Mouse (Mus musculus): ENCODE measurements around the gene Larp4.
"Not testable (repeated sequence)": the region's sequence is repeated elsewhere in the genome, so short reads cannot be mapped to it uniquely, and the experiment has no call there.

Gene Larp4

DNA sequence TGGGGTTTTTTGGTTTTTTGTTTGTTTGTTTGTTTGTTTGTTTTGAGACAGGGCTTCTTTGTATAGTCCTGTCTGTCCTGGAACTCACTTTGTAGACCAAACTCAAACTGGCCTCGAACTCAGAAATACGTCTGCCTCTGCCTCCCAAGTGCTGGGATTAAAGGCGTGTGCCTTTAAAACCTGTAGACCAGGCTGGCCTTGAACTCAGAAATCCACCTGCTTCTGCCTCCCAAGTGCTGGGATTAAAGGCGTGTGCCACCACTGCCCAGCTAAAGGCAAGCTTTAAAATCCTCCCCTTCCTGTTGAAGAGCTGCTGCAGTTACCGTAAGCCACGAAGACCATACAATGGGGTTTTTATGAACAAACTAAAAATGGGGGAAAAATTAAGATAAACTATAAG lies at the start of gene Larp4:
Gene Larp4, plus strand, starts transcription at position 301 of the 400 bp plus-strand sequence.
- not testable (repeated sequence) for DNase-seq (ENCODE audit: low read depth, low spot score)

DNA sequence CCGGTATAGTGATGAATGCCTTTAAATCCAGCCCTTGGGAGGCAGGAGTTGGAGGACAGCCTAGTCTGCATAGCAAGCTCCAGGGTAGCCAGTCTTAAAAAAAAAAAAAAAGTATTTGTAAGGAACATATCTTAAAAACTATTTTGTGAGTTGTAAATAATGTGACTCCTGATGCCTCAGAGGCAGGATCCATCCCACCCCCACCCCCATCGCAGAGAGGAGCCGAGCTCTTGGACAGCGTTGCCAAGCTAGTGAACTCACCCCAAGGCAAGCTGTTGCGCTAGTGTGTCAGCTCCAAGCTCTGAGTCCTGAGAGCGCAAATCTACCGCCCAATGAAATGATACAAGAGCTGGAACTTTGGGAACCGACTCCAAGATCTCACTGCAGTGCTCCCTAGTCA lies 38.6 kb upstream of the Larp4 start:
- DNase-seq (ENCODE audit: low read depth, low spot score): no peak

GRCm38 (mm10) chr15:99934501-99934900 lies 35.4 kb upstream of the Larp4 start:
- no peak for DNase-seq (ENCODE audit: low read depth, low spot score)

GRCm38 (mm10) chr15:99936659-99937058 lies 33.2 kb upstream of the Larp4 start:
- no peak for DNase-seq (ENCODE audit: low read depth, low spot score)

DNA sequence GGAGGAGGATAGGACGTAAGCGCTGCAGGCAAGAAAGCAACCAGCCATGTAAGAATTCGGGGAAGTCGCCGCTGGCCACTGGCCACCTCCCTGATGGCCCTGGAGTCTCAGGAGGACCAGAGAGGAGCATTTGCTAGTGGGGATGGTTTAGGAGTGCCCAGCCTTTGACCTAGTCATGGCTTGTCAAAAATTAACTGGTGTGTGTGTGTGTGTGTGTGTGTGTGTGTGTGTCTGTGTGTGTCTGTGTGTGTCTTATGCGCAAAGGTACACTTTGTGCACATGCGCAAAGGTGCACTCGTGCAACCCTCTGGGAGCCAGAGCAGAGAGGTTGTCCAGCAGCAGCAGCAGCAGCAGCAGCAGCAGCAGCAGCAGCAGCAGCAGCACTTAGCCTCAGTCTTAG lies 32.0 kb upstream of the Larp4 start:
- no peak for DNase-seq (ENCODE audit: low read depth, low spot score)

DNA sequence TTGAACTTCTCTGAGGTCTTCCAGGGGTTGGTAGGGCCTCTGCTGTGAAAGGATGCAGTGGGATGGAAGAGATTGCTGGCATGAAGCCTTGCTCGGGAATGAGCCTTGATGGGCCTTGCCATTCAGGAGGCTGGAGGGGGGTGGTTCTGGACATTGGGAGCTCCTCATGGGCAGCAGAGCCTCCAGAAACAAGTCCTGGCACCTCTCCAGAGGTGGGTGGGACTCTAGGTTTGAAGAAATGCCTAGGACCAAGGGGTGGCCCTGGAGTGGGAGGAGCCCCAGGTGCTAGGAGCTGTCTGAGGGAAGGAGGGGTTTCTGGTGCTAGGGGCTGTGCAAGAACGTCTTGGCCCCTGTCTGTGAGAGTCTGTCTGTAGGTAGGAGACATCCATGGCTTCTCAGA lies 29.4 kb upstream of the Larp4 start:
- DNase-seq (ENCODE audit: low read depth, low spot score): no peak

DNA sequence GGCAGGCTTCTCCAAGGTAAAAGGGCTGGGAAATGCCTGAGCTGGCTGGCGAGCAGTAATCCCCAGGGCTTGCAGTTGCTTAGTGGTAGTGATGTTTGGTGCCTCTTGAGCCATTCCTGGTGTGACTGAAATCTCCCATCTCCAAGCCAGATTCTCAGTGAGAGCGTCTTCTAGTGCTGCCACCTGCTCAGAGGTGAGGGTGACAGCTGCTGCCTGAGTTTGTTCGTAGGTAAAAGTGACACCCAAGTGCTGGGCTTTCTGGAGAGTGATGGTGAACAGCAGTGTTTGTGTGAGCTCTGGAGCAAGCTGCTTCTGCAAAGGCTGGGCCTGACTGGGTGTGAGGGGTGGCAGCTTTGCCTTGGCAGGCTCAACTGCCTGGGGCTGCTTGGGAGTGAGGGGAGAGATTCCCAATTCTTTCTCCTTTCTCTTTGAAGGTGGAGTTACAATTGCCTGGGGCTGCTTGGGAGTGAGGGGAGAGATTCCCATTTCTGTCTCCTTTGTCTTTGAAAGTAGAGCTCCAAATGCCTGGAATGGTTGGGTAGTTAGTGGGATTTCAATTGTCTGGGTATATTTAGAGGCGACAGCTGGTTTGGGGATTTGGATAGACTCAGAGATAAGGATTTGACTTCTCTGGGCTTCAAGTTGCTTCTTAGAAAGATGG lies 28.8 kb upstream of the Larp4 start:
- DNase-seq (ENCODE audit: low read depth, low spot score): no peak

GRCm38 (mm10) chr15:99955324-99955723 lies 14.5 kb upstream of the Larp4 start:
- no peak for DNase-seq (ENCODE audit: low read depth, low spot score)

DNA sequence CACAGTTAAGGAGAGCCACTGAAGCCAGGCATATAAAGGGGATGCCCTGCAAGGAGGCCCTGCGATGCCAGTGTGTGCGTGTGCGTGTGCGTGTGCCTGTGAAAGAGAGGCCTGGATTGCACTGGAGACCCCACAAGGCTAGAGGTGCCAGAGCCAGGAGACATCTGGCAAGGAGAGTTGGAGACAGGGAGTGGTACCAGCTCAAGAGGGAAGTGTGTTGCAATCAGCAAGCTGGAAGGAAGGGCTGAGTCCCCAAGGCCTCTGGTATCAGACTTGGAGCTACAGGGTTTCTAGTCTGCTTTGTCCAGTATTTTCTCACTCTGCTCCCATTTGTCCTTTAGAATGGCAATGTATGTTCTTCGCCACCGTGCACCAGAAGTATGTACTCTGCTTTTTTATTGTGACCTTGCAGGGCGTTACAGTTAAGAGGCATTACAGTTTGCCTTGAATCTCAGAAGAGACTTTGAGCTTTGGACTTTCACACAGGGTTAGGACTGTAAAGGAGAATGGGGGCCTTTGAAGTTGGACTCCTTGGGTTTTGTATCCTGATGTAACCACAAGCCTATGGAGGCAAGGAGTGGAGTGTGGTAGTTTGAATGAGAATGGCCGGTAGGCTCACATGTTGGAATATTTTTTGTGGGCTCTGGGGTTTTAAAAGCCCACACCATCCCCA lies 4.6 kb upstream of the Larp4 start:
- no peak for DNase-seq (ENCODE audit: low read depth, low spot score)

DNA sequence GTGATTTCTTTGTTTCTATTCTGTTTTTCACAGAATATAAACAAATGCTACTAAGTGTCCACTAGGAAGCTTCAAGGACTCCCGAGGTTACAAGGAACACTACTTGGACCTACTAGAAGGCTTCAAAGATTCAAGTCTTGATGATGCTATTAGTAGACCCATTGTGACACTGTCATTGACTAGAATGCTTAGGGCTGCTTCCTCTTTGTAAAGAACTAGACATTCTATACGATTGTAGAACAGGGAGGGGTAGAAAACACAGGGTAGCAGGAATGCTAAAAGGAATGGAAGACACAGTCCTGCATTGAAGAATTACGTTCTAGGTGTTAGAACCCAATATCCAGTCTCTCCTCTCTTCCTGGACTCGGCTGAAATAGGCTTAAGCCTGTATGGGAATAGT lies 2.9 kb upstream of the Larp4 start, which contains the start of gene Fam186a:
Gene Fam186a, minus strand, starts transcription at position 101 of the 400 bp plus-strand sequence.
- DNase-seq (ENCODE audit: low read depth, low spot score): no peak

GRCm38 (mm10) chr15:99970606-99971005 lies 741 bp downstream of the Larp4 start:
- DNase-seq (ENCODE audit: low read depth, low spot score): no peak

DNA sequence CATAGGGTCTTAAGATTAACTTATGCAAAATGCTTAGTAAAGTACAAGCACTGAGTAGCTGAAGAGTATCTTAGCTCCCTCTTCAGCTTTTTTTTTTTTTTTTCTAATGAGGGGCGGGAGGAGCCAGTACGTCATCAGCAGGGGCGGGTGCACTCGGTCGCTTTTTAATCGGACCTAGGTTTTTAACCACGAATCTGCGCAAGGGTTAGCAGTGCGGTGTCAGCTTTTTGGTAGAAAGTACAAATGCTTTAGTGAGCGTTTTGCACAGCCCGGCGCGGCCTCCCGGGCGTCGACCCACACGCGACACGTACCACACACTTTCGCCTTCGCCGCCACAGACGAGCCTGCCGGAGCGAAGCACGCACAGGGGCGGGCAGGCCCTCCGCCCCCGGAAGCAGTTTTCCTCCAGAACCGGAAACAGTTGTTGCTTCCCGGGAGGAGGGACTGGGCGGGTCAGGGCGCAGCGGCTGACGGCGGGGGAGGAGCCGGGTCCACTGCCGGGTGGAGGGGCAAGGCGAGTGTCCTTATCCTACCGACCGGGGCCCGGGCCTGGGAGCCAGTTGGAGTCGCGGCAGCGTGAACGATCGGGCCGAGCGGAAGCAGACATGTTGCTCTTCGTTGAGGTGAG lies 2.6 kb downstream of the Larp4 start:
- DNase-seq (ENCODE audit: low read depth, low spot score): peak; percentile 96

DNA sequence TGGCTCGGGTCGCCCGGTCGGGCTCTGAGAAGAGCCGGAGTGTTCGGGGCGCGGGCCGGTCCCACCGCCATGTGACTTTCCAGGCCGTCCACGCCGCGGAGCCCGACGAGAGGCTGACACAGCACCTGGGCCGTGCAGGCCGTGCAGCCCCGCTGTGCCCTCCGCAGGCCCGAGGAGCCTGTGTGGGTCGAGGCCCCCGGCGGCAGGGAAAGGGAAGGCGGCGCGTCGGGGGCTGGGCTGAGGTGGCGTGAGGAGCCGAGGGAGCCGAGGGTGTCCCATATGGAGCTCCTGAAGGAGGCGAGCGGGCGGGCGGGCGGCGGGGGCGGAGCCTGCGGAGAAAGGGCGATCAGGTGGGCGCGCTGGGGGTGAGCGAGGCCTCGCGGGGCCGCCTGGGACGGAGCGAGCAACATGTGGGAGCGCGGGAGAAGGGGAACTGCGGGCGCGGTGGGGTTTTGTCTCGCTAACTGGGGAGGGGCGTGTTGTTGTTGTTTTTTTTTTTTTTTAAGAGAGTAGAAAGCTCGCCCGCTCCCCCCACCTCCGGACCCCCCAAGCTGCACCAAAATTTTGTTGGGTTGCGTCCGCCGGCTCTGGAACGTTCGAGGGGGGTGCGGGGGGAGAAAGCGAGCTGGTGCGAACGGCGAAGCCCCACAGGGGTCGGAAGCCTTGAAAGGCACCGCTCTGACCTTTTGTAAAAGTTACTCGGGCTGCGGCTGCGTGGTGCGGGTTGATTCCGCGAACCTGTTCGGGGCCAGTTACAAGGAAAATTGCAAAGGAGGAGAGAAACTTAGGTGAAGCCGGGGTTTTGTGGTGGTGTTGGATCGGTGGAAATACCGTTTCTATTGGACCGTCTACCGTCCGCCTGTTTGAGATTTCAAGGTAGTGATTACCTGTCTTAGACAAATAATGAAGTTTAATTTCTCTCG lies 3.4 kb downstream of the Larp4 start:
- peak; percentile 49 for DNase-seq (ENCODE audit: low read depth, low spot score)

GRCm38 (mm10) chr15:99974476-99975220 lies 4.8 kb downstream of the Larp4 start:
- DNase-seq (ENCODE audit: low read depth, low spot score): no peak

DNA sequence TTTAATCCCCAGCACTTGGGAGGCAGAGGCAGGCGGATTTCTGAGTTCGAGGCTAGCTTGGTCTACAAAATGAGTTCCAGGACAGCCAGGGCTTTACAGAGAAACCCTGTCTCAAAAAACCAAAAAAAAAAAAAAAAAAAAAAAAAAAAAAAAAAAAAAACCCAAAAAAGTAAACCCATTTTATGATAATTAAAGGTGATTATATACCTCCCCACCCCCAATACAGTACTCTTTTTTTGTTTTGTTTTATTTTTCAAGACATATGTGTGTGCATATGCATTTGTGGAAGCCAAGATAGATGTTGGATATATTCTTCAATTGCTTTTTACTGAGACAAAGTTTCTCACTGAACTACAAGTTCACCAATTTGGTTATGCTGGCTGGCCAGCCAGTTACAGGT lies 6.3 kb downstream of the Larp4 start:
- not testable (repeated sequence) for DNase-seq (ENCODE audit: low read depth, low spot score)

DNA sequence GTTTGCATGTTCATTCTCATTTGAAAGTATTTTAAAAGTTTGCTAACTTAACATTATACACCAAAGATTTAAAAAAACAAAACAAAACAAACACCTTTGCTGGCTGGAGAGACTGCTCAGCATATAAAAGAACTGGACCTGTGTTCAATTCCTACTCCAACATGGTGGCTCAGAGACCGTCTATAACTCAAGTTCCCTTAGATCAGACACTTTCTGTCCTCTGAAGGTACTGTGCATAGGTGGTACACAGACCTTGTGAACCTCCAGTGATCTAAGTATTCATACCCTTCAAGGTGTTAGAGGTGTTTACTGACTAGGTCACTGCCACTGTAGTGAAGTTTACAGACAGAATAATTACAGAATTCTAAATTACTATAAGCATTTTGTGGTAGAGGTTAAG lies 9.4 kb downstream of the Larp4 start:
- DNase-seq (ENCODE audit: low read depth, low spot score): no peak

- no peak for DNase-seq (ENCODE audit: low read depth, low spot score)
Measured at GRCm38 (mm10) chr15:99979715-99980114, 9.8 kb downstream of the Larp4 start.

DNA sequence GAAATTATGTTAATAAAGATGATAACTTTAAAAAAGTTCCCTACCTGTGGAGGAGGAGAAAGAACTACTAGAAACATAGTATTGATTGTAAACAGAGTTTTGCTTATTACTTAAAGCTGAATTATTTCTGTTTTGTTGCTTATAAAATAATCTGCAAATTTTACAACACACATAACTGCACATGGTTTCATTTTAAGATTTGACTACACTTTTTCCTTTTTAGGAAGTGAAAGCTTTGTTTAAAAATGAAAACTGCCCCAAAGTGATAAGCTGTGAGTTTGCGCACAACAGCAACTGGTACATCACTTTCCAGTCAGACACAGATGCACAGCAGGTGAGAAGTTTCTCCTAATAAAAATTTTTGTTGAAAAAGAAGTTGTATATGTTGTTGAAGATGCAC lies 23.2 kb downstream of the Larp4 start:
- no peak for DNase-seq (ENCODE audit: low read depth, low spot score)

DNA sequence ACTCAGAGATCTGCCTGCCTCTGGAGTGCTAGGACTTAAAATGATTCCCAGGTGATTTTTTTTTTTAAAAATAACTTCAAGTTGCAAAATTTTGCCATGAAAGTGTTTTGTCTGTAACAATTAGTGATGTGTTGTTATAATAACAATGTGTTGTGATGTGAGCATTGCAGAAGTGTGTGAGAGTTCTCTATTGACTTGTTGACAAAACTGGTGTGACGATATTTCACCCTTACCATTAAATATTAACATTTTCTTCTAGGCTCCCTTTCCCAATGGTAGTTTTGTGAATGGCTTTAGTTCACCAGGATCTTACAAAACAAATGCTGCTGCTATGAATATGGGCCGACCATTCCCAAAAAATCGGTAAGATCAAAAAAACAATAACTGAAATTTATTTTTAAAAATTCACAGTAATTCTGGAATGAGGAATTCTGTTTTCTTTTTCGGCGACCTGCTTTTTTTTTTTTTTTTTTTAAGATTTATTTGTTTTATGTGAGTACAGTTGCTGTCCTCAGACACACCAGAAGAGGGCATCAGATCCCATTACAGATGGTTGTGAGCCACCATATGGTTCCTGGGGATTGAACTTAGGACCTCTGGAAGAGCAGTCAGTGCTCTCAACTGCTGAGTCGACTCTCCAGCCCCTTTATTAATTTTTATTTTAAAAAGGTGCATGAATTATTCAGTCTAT lies 27.4 kb downstream of the Larp4 start:
- DNase-seq (ENCODE audit: low read depth, low spot score): no peak

- no peak for DNase-seq (ENCODE audit: low read depth, low spot score)
Measured at GRCm38 (mm10) chr15:99999390-99999789, 29.5 kb downstream of the Larp4 start.
